Mouse (Mus musculus): ENCODE results near the gene Tacc2. TPM values are rescaled to one million over a fixed set of nuclear protein-coding genes. Genes with fewer than 3 reads are reported as not detected.

Tacc2 gene
- polyA plus RNA-seq, 2 experiments from 2014 or later = 3.5 to 3.8 TPM

DNA sequence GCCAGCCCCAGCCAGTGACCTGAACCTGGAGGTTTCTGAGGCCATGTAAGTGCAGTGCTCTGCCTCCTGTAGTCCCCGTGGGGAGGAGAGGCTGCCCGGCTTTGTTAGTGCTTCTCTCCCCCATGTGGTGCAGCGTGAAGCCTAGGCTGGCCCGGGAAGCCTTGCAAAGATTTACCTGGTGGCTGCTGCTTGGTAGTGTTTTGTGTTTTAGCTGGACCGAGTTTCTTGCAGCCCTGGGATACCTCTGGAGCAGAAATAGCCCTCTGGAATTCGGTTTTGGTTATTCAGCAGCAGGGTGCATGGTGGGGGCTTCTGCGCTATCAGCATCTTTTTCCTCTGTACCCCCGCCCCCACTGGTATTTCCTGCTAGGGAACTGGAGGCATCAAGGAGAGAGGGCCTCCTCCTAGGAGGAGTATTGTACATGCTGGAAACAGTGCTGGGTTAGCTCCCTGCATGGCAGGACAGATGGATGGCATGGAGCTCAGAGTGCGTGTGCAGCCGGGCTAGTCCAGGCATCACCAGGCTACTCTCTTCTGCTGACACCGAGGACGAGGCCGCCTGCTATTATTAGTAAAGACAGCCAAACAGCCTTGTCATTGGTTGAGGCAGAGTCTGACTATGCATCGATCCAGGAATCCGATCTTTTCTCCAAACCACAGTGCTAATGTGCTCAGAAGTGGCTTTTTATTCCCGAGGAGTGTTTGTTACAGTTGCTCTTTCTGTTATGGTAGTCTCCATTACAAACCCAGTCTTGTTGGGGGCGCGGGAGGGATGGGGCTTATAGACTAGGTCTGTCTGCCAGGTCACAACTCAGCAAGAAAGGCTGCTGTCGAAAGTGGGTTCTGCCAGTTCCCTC, 115.9 kb downstream of the Tacc2 start:
- peak; percentile 28 for ATAC-seq

DNA sequence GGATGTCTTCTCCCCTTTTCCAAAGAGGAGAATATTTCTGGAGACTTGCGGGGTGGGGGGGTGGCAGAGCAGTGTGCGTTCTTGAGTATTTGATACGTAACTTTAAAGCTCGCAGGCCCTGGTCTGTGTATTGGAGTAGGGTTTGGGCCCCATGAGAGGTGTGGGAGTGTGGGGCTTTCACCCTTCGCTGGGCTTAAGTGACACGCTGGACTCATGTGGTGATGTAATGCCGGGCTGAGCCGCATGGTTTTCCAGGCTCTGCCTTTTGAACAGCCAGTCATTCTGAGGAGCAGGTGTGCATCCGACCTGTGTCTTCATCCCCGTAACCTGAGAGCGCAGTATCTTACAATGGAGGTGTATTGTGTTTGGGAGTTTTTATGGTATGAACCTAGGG, 116.6 kb downstream of the Tacc2 start:
- ATAC-seq = no peak

DNA sequence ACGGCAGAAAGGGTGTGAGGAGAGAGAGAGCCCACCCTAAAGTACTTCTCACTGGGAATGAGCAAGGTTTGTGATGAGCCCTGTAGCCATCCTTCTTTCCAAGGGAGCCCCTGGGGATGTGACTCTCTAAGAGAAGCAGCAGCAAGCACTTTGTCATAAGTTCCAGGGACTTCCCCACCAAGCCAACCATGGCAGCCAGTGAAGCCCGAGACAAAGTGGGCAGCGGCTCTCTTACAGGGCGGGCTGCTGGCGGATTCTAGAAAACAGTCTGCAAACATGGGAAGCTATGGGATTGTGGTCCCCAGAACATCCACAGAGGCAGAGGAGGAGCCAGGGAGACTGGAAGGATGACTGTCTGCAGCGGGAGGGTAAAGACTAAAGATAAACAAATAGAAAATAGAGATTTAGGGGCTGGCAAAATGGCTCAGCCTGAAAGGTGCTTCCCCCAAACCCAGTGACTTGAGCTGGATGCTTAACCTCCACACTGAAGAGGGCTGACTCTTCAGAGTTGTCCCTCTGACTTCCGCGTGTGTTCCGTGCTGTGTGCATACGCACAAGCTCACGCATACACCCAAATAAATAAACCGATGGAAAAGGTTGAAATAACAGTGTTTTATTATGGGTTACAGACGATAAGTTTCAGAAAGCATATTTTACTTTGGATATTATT, 118.6 kb downstream of the Tacc2 start:
- no peak for ATAC-seq

DNA sequence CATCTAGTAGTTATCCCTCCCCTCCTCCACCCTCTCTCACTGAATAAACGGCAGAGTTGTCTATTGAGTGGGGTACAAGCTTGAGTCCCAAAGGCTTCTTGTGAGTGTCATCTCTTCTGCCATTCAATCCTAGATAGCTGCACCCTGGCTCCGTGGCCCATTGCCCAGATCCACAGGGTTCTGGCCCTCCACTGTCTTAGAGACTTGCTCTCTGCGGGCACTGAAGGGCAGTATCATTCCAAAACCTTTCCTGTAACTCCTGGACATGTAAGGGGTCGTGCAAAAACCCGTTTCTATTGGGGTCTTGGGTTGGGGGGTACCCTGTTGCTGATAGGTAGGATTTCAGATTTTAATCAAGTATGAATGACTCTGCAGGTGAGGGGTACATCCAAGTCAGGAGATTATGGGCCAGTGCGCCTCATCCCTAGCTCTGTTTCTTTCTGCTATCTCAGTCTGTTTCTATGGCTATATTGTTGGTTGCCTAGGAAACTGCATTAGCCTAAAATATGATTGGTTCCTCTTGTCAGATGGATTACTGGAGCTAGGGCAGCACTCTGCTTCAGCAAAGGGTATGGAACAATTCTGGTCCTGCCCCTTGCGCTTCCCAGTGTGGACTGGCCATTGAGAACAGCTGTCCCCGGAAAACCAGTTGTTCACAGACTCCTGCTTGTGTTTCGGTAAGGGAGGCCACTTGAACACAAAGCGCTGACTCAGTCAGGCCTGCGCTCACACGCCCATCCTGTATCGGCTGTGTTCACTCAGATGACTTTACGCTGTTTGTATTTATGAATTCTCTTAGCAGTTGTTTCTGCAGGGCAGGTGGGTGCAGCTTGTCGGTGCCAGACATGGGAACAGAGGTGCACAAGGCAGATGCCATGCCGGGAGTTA, 119.4 kb downstream of the Tacc2 start:
- no peak for ATAC-seq

GRCm38 (mm10) chr7:130698480-130698879, 121.2 kb downstream of the Tacc2 start:
- ATAC-seq = no peak

DNA sequence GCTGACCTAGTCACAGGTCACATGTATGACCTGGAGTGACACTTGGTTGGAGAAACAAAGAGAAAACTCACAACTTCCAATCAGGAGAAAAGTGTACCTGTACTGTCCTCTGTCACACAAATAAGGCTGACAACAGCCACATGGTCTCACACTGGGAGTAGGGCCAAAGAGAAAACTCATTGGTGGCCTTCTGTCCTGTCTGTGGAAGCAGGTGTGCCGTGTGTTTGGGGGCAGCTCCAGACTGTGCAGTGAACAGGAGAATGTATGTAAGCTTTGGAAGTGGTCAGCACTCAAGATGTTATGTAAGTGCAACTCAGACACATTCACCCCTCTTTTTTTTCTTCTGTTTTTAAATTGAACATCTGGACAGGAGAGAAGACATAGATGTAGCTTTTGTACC, 124.1 kb downstream of the Tacc2 start:
- no peak for ATAC-seq

DNA sequence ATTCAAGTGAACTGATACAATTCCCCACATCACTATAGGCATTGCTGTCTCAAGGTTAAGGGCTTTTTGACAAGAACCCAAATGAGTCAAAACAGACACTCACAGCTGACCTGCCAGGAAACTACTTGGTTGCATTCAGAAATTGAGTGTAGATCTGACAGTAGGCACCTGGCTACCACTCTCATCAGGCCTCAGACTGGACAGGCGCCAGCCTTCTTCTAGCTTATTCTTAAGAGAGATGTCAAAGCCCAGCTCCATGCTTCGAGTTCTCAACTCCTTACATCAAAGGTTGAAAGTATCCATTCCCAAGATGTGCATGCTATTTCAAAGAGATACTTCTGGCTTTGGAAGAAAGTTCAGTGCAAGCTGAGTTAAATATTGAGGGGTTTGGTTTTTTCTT, 128.0 kb downstream of the Tacc2 start:
- no peak for ATAC-seq

DNA sequence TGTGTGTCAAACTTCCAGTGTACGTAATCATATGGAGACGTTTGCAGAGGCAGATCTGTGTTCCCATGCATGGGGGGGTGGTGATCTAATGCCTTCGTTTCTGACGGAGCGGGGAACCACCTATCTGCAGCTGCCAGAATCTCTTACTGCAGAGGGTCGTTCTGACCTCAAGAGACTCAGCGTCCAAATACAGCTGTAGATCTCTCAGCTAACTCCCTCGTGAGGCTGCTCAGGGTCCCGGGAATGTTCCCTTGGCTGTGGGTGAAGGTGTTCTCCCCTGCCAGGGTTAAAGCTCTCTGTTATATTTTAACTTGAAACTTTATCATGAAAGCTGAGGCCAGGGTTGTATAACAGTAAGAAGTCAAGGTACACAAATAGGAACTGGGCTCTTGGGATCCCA, 131.7 kb downstream of the Tacc2 start:
- no peak for ATAC-seq

DNA sequence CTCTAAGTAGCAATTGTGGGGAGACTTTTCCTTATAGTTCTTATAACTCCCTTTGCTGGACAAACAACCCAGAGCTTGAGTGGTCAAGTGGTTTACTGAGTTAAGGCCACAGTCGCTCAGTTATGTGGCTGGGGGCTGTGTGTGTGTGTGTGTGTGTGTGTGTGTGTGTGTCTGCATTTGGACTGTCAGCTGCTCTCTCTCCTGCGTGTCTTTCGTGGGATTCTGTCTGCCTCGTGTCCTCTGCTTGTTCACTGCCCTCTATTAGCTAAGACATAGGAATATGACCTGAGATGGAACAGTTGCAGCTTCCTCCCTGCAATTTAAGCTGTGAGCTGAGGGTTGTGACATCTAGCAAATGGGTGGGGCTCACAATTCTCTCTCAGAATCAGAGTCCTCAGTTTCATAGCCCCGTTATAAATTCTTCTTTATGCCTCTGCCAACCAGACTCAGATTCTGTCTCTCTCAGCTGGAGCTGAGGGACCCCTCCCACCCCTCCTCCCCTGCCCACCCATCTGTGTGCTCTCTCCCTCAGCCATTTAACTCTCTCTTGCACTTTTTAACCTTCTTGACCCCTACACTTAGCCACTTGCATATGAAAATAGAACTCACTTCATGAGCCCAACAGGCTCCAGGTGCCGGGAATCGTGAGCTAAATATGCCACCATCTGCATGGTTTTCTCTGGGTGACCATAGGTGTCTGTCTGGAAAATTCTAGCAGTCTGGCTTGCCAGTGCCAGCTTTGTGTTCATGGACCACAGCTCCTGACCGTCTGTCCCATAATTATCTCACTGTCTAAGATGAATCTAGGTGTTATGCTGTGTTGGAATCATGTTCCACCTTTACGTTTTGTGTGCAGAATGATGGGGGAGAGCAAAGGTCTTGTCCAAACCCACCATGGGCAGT, 132.4 kb downstream of the Tacc2 start:
- ATAC-seq = no peak

- no peak for ATAC-seq
Observed at GRCm38 (mm10) chr7:130711851-130712250, 134.6 kb downstream of the Tacc2 start.

GRCm38 (mm10) chr7:130713319-130713718, 136.1 kb downstream of the Tacc2 start:
- no peak for ATAC-seq

DNA sequence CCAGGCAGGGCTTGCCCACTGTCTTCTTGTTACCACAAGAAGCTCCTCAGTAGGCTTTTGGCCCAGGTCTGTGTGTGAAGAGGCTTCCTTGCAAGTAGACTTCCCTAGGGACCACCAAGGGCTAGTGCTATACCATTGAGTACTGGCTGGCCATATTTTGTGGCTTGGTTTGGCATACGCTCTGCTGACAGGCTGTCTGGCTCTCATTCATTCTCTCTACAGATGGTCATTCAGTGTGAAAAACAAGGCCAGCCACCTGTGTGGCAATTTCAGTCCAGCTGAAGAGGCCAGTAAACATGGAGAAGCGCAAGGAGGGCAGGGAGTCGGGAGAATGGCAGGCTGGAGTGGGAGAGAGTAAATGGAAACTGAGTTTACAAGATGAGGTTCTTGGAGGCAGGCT, 138.2 kb downstream of the Tacc2 start:
- no peak for ATAC-seq

GRCm38 (mm10) chr7:130716341-130716740, 139.1 kb downstream of the Tacc2 start:
- ATAC-seq = no peak

DNA sequence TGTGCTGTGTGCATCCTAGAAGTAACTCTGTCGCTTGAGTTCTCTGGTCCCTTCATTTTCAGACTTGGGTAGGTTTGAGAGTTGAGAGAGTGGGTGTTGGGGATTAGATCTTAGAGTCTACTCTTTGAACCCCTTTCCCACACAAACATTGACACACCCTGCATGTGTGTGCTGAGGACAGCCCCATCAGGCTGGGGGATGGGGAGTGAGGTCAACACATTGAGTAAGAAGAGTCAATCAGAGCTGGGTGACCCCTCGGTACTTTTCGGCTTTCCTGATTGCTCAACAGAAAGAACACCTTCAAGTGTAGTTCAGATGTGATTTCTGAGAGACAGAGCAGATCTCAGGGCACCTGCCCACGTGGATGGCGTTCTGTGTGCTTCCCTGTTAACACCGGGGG, 139.8 kb downstream of the Tacc2 start:
- ATAC-seq = no peak

DNA sequence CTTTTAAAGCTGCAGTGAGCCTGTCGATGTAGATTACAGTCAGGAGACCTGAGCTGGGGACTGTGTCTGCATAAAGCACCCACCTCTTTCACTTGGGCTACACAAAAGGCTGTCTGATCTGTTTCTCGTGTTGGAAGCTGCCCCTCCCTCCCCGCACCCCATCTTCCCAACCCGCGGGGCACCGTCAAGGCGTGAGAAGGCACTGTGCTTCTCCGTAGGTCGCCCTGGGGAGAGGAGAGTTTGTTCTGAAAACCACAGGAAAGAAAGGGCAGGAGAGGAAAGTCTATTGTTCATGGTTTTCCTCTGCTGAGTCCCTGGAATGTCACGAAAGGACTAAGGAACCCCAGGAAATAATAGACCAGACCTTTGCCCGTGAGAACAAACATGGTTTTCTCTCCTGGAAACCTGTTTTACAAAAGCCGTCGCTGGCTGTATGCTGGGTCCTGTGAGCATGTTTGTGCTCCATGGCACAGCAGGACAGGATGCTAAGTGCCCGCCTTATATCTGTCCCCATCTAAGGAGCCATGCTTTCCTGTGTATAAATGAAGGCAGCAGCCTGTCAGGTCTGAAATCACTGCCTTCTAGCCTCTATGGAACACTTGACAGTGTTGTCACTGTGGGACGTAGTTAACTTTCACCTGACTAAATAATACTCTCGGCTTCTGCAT, 142.8 kb downstream of the Tacc2 start:
- ATAC-seq = no peak

DNA sequence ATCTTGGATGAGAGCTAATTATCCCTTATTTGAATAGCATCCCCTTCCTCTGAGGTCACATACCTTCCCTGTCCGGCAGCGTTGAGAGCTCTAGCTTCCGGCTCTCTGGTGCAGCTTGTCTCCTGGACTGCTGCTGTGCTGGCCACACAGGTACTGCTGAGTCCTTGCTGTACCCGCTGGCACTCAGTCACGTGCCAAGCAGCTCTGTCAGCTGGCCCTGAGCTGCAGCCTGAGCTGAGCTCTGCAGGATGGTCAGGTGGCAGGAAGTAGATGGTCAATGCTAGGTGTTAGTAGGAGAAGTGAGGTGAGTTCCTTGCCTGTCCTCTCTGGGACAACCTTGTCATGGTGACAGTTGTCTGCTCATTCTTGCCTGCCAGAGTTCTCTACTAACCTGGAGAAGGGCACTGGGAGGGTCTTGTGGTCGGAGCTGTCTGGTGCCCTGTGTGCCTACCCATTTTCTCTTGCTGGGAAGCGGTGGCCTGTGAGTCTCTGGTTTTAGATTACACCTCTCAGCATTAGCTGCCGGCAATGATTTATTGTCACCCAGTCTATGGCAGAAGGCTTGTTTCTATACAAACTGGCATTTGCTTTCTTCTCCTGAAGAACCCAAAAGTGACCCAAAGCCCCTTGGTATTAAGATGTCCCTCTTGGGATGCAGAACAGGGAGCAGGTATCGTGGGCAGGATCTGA, 143.6 kb downstream of the Tacc2 start:
- no peak for ATAC-seq

GRCm38 (mm10) chr7:130726185-130726584, 148.9 kb downstream of the Tacc2 start:
- no peak for ATAC-seq

DNA sequence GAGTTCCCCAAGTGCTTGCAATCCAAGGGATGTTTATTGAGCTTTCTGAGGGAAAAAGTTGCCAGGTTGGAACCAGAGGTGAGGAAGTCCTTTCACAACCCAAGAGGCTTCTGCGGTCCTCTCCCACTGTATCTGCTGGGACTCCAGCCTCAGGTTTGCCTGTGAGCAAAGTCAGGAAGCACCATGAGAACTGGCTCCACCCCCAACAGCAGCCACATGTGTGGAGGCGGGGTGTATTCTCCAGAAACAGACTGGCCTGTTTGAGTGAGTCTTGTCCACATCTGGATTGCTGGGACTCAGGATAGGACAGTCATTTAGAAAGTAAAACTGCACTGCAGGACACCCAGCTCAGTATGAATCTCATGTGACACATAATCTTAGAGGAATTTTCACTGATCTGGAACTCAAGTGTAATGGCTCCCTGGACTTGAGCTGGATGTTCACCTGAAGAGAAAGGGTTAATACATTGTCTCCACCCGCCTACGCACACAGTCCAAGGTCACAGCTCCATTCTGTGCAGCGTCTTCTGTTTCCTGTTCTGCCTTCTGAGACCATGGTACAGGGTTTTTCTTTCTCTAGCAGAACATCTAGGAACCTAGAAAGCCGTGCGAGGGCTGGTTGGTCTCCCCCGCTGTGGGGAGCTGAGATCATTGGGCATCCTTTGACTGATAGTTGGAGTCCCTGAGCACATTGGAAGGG, 149.6 kb downstream of the Tacc2 start:
- peak; percentile 73 for ATAC-seq

GRCm38 (mm10) chr7:130727560-130727959, 150.3 kb downstream of the Tacc2 start:
- no peak for ATAC-seq

- no peak for ATAC-seq
Observed at GRCm38 (mm10) chr7:130731792-130732191, 154.6 kb downstream of the Tacc2 start.

All from activated CD4-positive, CD25-positive, alpha-beta regulatory T cell, adult 4 months (primary cell).